Mouse (Mus musculus) mature B cell (primary cell): ENCODE measurements around the gene Mrpl22.
"Not testable (repeated sequence)": the region's sequence is repeated elsewhere in the genome, so short reads cannot be mapped to it uniquely, and the experiment has no call there.

Experiments used
- in situ Hi-C: fragments of 300-500 bp; cut with MboI; formaldehyde crosslinking; loops from 2 replicates; pipeline ENCODE4 v1.14.3; 2019

Gene Mrpl22

DNA sequence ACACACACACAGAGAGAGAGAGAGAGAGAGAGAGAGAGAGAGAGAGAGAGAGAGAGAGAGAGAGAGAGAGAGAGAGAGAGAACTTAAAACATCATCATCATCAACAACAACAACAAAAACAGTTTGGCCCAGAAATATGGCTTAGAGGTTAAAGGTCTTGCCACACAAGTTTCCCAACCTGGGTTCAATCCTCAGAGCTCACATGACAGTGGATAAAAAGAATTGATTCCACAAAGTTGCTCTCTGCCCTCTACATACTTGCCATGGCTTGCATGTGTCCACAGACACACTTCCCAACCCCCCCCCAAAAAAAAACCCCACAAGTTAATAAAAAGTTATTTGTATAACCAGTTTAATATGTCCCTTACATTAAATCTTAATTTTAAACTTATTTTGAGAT is 55.0 kb downstream of the Mrpl22 start:
- in situ Hi-C loops: no loop called here

DNA sequence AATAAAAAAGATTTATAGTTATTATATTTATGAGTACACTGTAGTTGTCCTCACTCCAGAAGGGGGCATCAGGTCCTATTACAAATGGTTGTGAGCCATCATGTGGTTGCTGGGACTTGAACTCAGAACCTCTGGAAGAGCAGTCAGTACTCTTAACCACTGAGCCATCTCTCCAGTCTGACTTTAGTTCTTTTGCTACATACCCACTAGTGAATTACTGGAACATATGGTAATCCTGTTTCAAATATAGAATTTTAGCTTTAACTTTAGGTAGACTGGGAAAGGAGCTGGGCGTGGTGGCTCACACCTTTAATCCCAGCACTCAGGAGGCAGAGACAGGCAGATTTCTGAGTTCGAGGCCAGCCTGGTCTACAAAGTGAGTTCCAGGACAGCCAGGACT is 56.6 kb downstream of the Mrpl22 start:
- in situ Hi-C loops: not testable (repeated sequence)
